Mouse (Mus musculus) midbrain, embryonic 10.5 days (tissue): Measurements from ENCODE around the gene Gpr61. TPM values are rescaled to one million over a fixed set of nuclear protein-coding genes. Genes with fewer than 3 reads are reported as not detected.

Experiments used
- DNase-seq: peaks from one replicate; pipeline ENCODE4 v3.0.0-alpha.2; 2017; ENCODE audit warnings: low spot score
- H3K27ac ChIP-seq: fragments of 300-500 bp; sonication (generic); replicated peaks from 2 replicates; pipeline ENCODE4 v1.5.1; 2016; ENCODE audit warnings: mild to moderate bottlenecking
- H3K27me3 ChIP-seq: fragments of 300-500 bp; sonication (generic); 2 replicates; pipeline ENCODE4 v1.6.1; 2016; ENCODE audit warnings: low read depth, mild to moderate bottlenecking; ENCODE audit not compliant: poor library complexity, severe bottlenecking
- H3K36me3 ChIP-seq: fragments of 300-500 bp; sonication (generic); 2 replicates; pipeline ENCODE4 v1.6.1; 2016; ENCODE audit warnings: mild to moderate bottlenecking, moderate library complexity
- H3K4me1 ChIP-seq: fragments of 300-500 bp; sonication (generic); 2 replicates; pipeline ENCODE4 v1.6.1; 2016
- H3K4me3 ChIP-seq: fragments of 300-500 bp; sonication (generic); 2 replicates; pipeline ENCODE4 v1.5.1; 2016; ENCODE audit warnings: mild to moderate bottlenecking, moderate library complexity
- H3K9me3 ChIP-seq: fragments of 300-500 bp; sonication (generic); replicated peaks from 2 replicates; pipeline ENCODE4 v1.6.1; 2016; ENCODE audit warnings: mild to moderate bottlenecking
- WGBS: fragments of 180-500 bp; shearing (Covaris S2); methylation state at CpG from one replicate; pipeline ENCODE4 v1.1.7; 2016; 5-methylcytosine and 5-hydroxymethylcytosine counted together
- polyA plus RNA-seq: library from polyadenylated mRNA; unstranded; fragments of >200 nt; fragmentation: Nextera tagmentation; extraction: Ambion mirVana; gene quantifications from 2 replicates; pipeline ENCODE4 v1.2.1, GENCODE M21; 2016

Gene Gpr61
- polyA plus RNA-seq, 1 experiment from 2014 or later = 0.33 TPM

GRCm38 (mm10) chr3:108188716-108189490, 34.2 kb upstream of the Gpr61 start:
- Histone ChIP-seq H3K4me3 (no peak overlapping the region), H3K4me1 (peaks cover 29% of the 10 kb centered on the region), H3K27me3 (peaks cover 41% of the 10 kb centered on the region), H3K36me3 (peaks cover 12% of the 10 kb centered on the region), H3K9me3 (no peaks in the 10 kb centered on the region), H3K27ac (no peak overlapping the region)
- WGBS = 70% methylated on average over 9 of the region's 9 CpGs
- no peak for DNase-seq

- Histone ChIP-seq H3K27me3 (peaks cover 45% of the 10 kb centered on the region), H3K4me3 (peak overlapping the region; percentile 87), H3K9me3 (no peaks in the 10 kb centered on the region), H3K27ac (no peak overlapping the region), H3K36me3 (peaks cover 12% of the 10 kb centered on the region), H3K4me1 (peaks cover 29% of the 10 kb centered on the region)
- WGBS = 61% methylated on average over 20 of the region's 20 CpGs
- no peak for DNase-seq
Measured at GRCm38 (mm10) chr3:108187111-108187795, 32.6 kb upstream of the Gpr61 start.

- Histone ChIP-seq H3K4me1 (peaks cover 29% of the 10 kb centered on the region), H3K27me3 (peaks cover 45% of the 10 kb centered on the region), H3K9me3 (no peaks in the 10 kb centered on the region), H3K27ac (peak within 1 kb of the TSS; percentile 87), H3K36me3 (peaks cover 12% of the 10 kb centered on the region), H3K4me3 (peak within 1 kb of the TSS; percentile 87)
- 1% methylated on average over 97 of the region's 100 CpGs for WGBS
- peak; percentile 62 for DNase-seq
Measured at GRCm38 (mm10) chr3:108186098-108187047, 31.7 kb upstream of the Gpr61 start, which contains the start of gene Amigo1. Gene Amigo1, plus strand, starts transcription at chr3:108186335.

- Histone ChIP-seq H3K9me3 (no peaks in the 10 kb centered on the region), H3K4me3 (peak overlapping the region; percentile 87), H3K27me3 (peaks cover 45% of the 10 kb centered on the region), H3K36me3 (peaks cover 12% of the 10 kb centered on the region), H3K27ac (peak overlapping the region; percentile 87), H3K4me1 (peaks cover 29% of the 10 kb centered on the region)
- DNase-seq = no peak
- 3% methylated on average over 16 of the region's 16 CpGs for WGBS
Measured at GRCm38 (mm10) chr3:108185460-108186097, 30.9 kb upstream of the Gpr61 start.

GRCm38 (mm10) chr3:108184742-108185141, 30.1 kb upstream of the Gpr61 start:
- no peak overlapping the region for H3K27ac ChIP-seq
- H3K27me3 ChIP-seq = peaks cover 45% of the 10 kb centered on the region
- H3K4me3 ChIP-seq = no peak overlapping the region
- no peak for DNase-seq
- H3K9me3 ChIP-seq = no peaks in the 10 kb centered on the region
- H3K4me1 ChIP-seq = peaks cover 29% of the 10 kb centered on the region
- 84% methylated on average over 3 of the region's 3 CpGs for WGBS
- peaks cover 12% of the 10 kb centered on the region for H3K36me3 ChIP-seq

GRCm38 (mm10) chr3:108180514-108180913, 25.8 kb upstream of the Gpr61 start:
- Histone ChIP-seq H3K4me1 (peaks cover 5% of the 10 kb centered on the region), H3K4me3 (no peak overlapping the region), H3K36me3 (no peaks in the 10 kb centered on the region), H3K9me3 (no peaks in the 10 kb centered on the region), H3K27ac (no peak overlapping the region), H3K27me3 (peaks cover 19% of the 10 kb centered on the region)
- no peak for DNase-seq
- WGBS = 52% methylated on average over 2 of the region's 2 CpGs

GRCm38 (mm10) chr3:108178756-108179715, 24.4 kb upstream of the Gpr61 start:
- no peaks in the 10 kb centered on the region for H3K36me3 ChIP-seq
- no peaks in the 10 kb centered on the region for H3K9me3 ChIP-seq
- H3K27me3 ChIP-seq = peaks cover 5% of the 10 kb centered on the region
- DNase-seq = no peak
- H3K4me1 ChIP-seq = peaks cover 11% of the 10 kb centered on the region
- H3K27ac ChIP-seq = no peak overlapping the region
- H3K4me3 ChIP-seq = no peak overlapping the region
- 91% methylated on average over 7 of the region's 7 CpGs for WGBS

GRCm38 (mm10) chr3:108174672-108175531, 20.2 kb upstream of the Gpr61 start:
- no peaks in the 10 kb centered on the region; the same call in 1 of the 2 replicates for H3K27me3 ChIP-seq
- H3K4me3 ChIP-seq = no peak overlapping the region
- H3K36me3 ChIP-seq = no peaks in the 10 kb centered on the region
- WGBS = 43% methylated on average over 14 of the region's 14 CpGs
- peaks cover 11% of the 10 kb centered on the region for H3K4me1 ChIP-seq
- no peaks in the 10 kb centered on the region for H3K9me3 ChIP-seq
- H3K27ac ChIP-seq = peak overlapping the region; percentile 53
- no peak for DNase-seq

GRCm38 (mm10) chr3:108169199-108169598, 14.5 kb upstream of the Gpr61 start:
- WGBS = 46% methylated on average over 3 of the region's 3 CpGs
- peaks cover 20% of the 10 kb centered on the region for H3K27me3 ChIP-seq
- no peak overlapping the region for H3K4me3 ChIP-seq
- peaks cover 50% of the 10 kb centered on the region for H3K4me1 ChIP-seq
- peak overlapping the region; percentile 82; the same call in 1 of the 2 replicates for H3K27ac ChIP-seq
- H3K36me3 ChIP-seq = no peaks in the 10 kb centered on the region
- DNase-seq = no peak
- no peaks in the 10 kb centered on the region for H3K9me3 ChIP-seq

- H3K36me3 ChIP-seq = no peaks in the 10 kb centered on the region
- no peak overlapping the region for H3K4me3 ChIP-seq
- peaks cover 50% of the 10 kb centered on the region for H3K4me1 ChIP-seq
- H3K27ac ChIP-seq = peak overlapping the region; percentile 82
- no peaks in the 10 kb centered on the region for H3K9me3 ChIP-seq
- WGBS = 60% methylated on average over 14 of the region's 14 CpGs
- no peak for DNase-seq
- H3K27me3 ChIP-seq = peaks cover 23% of the 10 kb centered on the region
Measured at GRCm38 (mm10) chr3:108167499-108167898, 12.8 kb upstream of the Gpr61 start.
